Mouse (Mus musculus): ENCODE data around the gene Prmt1.

Prmt1 gene

DNA sequence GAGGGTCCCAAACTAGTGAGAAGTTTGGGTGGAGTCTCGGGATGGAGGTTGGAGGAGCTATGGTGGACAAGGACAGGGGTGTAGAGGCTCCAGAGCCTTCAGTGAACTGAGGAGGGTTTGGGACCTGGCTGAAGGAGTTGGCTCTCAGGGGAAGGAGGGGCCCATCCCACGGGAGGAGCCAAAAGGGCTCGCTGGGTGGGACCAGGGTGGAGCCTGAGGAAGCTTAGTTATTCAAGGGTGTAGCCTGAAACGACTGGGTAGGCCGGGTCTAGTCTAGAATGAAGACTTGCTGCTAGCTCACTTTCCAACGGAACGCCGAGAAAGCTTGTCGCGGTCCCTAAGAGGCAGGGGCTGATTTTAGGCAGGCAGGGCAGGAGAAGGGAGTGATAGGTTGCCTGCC is 34.4 kb downstream of the Prmt1 start:
- peak; percentile 70 for DNase-seq (ENCODE audit: low spot score)

GRCm38 (mm10) chr7:44949922-44950321 is 36.4 kb downstream of the Prmt1 start:
- no peak for DNase-seq (ENCODE audit: low spot score)

DNA sequence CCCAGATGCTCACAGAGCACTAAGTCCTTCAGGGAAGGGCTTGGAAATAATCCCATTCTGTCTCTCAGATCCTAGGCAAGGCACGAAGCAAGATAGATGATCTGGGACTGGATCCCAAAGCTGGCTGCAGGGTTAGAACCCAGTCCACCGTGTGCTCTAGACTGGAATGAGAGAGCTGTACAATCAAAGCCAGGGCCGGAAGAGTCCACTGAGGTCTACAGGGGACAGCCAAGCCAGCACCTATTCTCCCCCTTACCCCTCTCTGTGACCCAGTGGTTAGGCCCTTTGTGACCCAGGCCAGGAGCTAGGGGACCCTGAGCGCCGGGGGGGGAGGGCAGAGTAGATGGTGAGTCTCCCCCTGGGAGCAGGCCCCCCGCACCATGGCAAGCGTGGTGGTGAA is 43.5 kb downstream of the Prmt1 start, which contains the start of gene Tsks:
Gene Tsks, plus strand, starts transcription at position 301 of the 400 bp plus-strand sequence.
- no peak for DNase-seq (ENCODE audit: low spot score)

GRCm38 (mm10) chr7:44938680-44939079 is 47.7 kb downstream of the Prmt1 start:
- DNase-seq (ENCODE audit: low spot score) = no peak

- peak; percentile 99 for DNase-seq (ENCODE audit: low spot score)
These were observed 56.9 kb downstream of the Prmt1 start, which contains the start of gene Ap2a1 for GRCm38 (mm10) chr7:44929204-44930151. Ap2a1 (minus strand) TSS chr7:44929496.

- DNase-seq (ENCODE audit: low spot score) = no peak
These were observed 57.8 kb downstream of the Prmt1 start for GRCm38 (mm10) chr7:44928570-44928969.
